Mouse (Mus musculus) thymus, adult 2 months (tissue): Measurements from ENCODE around the gene Cox4i2. TPM values are rescaled to one million over a fixed set of nuclear protein-coding genes. Genes with fewer than 3 reads are reported as not detected.

Experiments used
- DNase-seq: peaks from one replicate; pipeline ENCODE4 v3.0.0; 2021
- H3K27ac ChIP-seq: fragments of 200-500 bp; 2 replicates; pipeline ENCODE4 v1.5.1; 2012; ENCODE audit warnings: low read length, control low read depth; ENCODE audit not compliant: control insufficient read depth, insufficient read depth
- H3K27me3 ChIP-seq: fragments of 200-500 bp; 2 replicates; pipeline ENCODE4 v1.6.1; 2012; ENCODE audit warnings: mild to moderate bottlenecking, low read length, moderate library complexity, mixed read lengths; ENCODE audit not compliant: control insufficient read depth, insufficient read depth
- H3K36me3 ChIP-seq: fragments of 200-500 bp; 2 replicates; pipeline ENCODE4 v1.6.1; 2012; ENCODE audit warnings: mild to moderate bottlenecking, low read length, moderate library complexity; ENCODE audit not compliant: control insufficient read depth, insufficient read depth
- H3K4me1 ChIP-seq: fragments of 200-500 bp; replicated peaks from 2 replicates; pipeline ENCODE4 v1.6.1; 2012; ENCODE audit warnings: low read length; ENCODE audit not compliant: control insufficient read depth, insufficient read depth
- H3K4me3 ChIP-seq: fragments of 200-500 bp; 2 replicates; pipeline ENCODE4 v1.5.1; 2012; ENCODE audit warnings: mild to moderate bottlenecking, low read length, control low read depth, moderate library complexity; ENCODE audit not compliant: control insufficient read depth, insufficient read depth
- CTCF ChIP-seq: fragments of 200-500 bp; IDR thresholded peaks from 2 replicates; pipeline ENCODE4 v1.5.1; 2012; ENCODE audit warnings: mild to moderate bottlenecking, control low read depth, low read length, moderate library complexity, borderline replicate concordance; ENCODE audit not compliant: control insufficient read depth, poor library complexity, insufficient read depth; ENCODE audit errors: extremely low read depth
- POLR2A ChIP-seq: fragments of 200-500 bp; IDR thresholded peaks from 2 replicates; pipeline ENCODE4 v1.6.1; 2012; ENCODE audit warnings: mild to moderate bottlenecking, low read length, control low read depth, moderate library complexity; ENCODE audit not compliant: control insufficient read depth, poor library complexity, insufficient read depth; ENCODE audit errors: extremely low read depth
- whole genome bisulfite sequencing: fragments of 180-500 bp; shearing (Covaris S2); methylation state at CpG from one replicate; pipeline ENCODE4 v1.1.7; 2018; 5-methylcytosine and 5-hydroxymethylcytosine counted together
- polyA plus RNA-seq: library from polyadenylated mRNA; depleted of rRNA; stranded (reverse); fragments of >200 nt; gene quantifications from 2 replicates; pipeline ENCODE4 v1.2.3, GENCODE M21; 2012

Cox4i2 gene
- polyA plus RNA-seq, 1 experiment = 1.9 TPM

GRCm38 (mm10) chr2:152738341-152738740 is 15.6 kb upstream of the Cox4i2 start:
- DNase-seq = no peak
- TF ChIP-seq POLR2A = no peak
- TF ChIP-seq CTCF = no peak
- Histone ChIP-seq H3K27ac (no peak overlapping the region), H3K36me3 (no peaks in the 10 kb centered on the region), H3K4me1 (peaks cover 33% of the 10 kb centered on the region), H3K27me3 (peaks cover 22% of the 10 kb centered on the region), H3K4me3 (no peak overlapping the region)
- 92% methylated on average over 2 of the region's 2 CpGs for WGBS

- WGBS = 3% methylated on average over 36 of the region's 36 CpGs
- Histone ChIP-seq H3K27ac (no peak overlapping the region), H3K36me3 (no peaks in the 10 kb centered on the region), H3K27me3 (peaks cover 22% of the 10 kb centered on the region), H3K4me1 (peaks cover 34% of the 10 kb centered on the region), H3K4me3 (peak overlapping the region; percentile 10; the same call in 1 of the 2 replicates)
- peak; percentile 33 for DNase-seq
- 0 out of 2 replicates have a peak, but pooled peaks have one; percentile 25 for TF ChIP-seq POLR2A
- no peak for TF ChIP-seq CTCF
These were observed 14.7 kb upstream of the Cox4i2 start for GRCm38 (mm10) chr2:152739031-152739841.

GRCm38 (mm10) chr2:152739842-152740260 is 14.1 kb upstream of the Cox4i2 start:
- Histone ChIP-seq H3K36me3 (no peaks in the 10 kb centered on the region), H3K27me3 (peaks cover 22% of the 10 kb centered on the region), H3K4me1 (peaks cover 34% of the 10 kb centered on the region), H3K4me3 (no peak overlapping the region), H3K27ac (no peak overlapping the region)
- DNase-seq = no peak
- WGBS = 21% methylated on average over 3 of the region's 3 CpGs
- no peak for TF ChIP-seq CTCF
- no peak for TF ChIP-seq POLR2A

- peaks cover 19% of the 10 kb centered on the region for H3K27me3 ChIP-seq
These were observed 13.5 kb upstream of the Cox4i2 start for GRCm38 (mm10) chr2:152740490-152740889.

GRCm38 (mm10) chr2:152741153-152742041 is 12.6 kb upstream of the Cox4i2 start:
- Histone ChIP-seq H3K27ac (no peak overlapping the region), H3K4me3 (no peak overlapping the region), H3K27me3 (peaks cover 17% of the 10 kb centered on the region), H3K4me1 (peaks cover 24% of the 10 kb centered on the region), H3K36me3 (no peaks in the 10 kb centered on the region)
- no peak for TF ChIP-seq CTCF
- no peak for TF ChIP-seq POLR2A
- DNase-seq = no peak
- WGBS = 27% methylated on average over 14 of the region's 14 CpGs

More at GRCm38 (mm10) chr2:152740490-152740889, 13.5 kb upstream of the Cox4i2 start:
- H3K4me3 ChIP-seq = no peak overlapping the region
- H3K27ac ChIP-seq = no peak overlapping the region
- no peak for DNase-seq
- WGBS = 95% methylated on average over 5 of the region's 5 CpGs
- no peaks in the 10 kb centered on the region for H3K36me3 ChIP-seq
- peaks cover 32% of the 10 kb centered on the region for H3K4me1 ChIP-seq
- TF ChIP-seq POLR2A (no peak), CTCF (no peak)

- peak; percentile 64 for DNase-seq
- TF ChIP-seq POLR2A (no peak), CTCF (peak; percentile 72)
- Histone ChIP-seq H3K36me3 (no peaks in the 10 kb centered on the region), H3K4me1 (peaks cover 17% of the 10 kb centered on the region), H3K4me3 (no peak overlapping the region), H3K27ac (no peak overlapping the region), H3K27me3 (peaks cover 8% of the 10 kb centered on the region; the same call in 1 of the 2 replicates)
- 24% methylated on average over 10 of the region's 10 CpGs for WGBS
These were observed 11.5 kb upstream of the Cox4i2 start for GRCm38 (mm10) chr2:152742435-152742834.
